In genomic region chr8:94439691-94440090, GRCm38 (mm10) we compare ENCODE assay signal across 24 mouse cellular contexts. TPM values are rescaled to one million over a fixed set of nuclear protein-coding genes. Genes with fewer than 3 reads are reported as not detected.
DNase-seq lines count a peak whose midpoint lies in the region; ATAC-seq and TF ChIP-seq lines count a peak whose summit lies in the region.
"Had no signal": no experiment of that assay in that cellular context is flagged by ENCODE, and none has a peak within 500 bp of the region (broad histone marks: within the 10 kb centered on the region; RNA-seq: fewer than 3 reads in every experiment).

No protein-coding gene starts in this region.

- no peak for TF ChIP-seq RAD21 in CH12.LX (IDR thresholded peaks at IDR 0.05; ENCODE audit: low read depth, low read length)

- ATAC-seq in CD4-positive, CD25-positive, alpha-beta regulatory T cell, adult 4 months: peak; percentile 16
- ATAC-seq in stomach, postnatal 0 days (ENCODE audit: low FRiP score, low TSS enrichment): no peak
- ATAC-seq: activated CD4-positive, CD25-positive, alpha-beta regulatory T cell, adult 4 months; Patski had no signal

- no peaks in the 10 kb centered on the region for H3K9me3 ChIP-seq in CH12.LX (replicated peaks; ENCODE audit: low read length)
- H3K9me3 ChIP-seq in stomach, postnatal 0 days (ENCODE audit: control insufficient read depth, low read length): no peaks in the 10 kb centered on the region
- H3K9me3 ChIP-seq: G1E had no signal

- peaks cover under 1 to 20% of the 10 kb centered on the region in 2 experiments for H3K36me3 ChIP-seq in CH12.LX (replicated peaks in 1 of 2; ENCODE audit: control insufficient read depth in 1 of 2, insufficient read depth in 1 of 2, low read length in 1 of 2)
- no peaks in the 10 kb centered on the region for H3K36me3 ChIP-seq in stomach, postnatal 0 days (ENCODE audit: control insufficient read depth, insufficient read depth, low read length)
- H3K36me3 ChIP-seq: G1E had no signal

- no peak for TF ChIP-seq POLR2A in CH12.LX (IDR thresholded peaks at IDR 0.05; ENCODE audit: low read depth, low read length)

- TF ChIP-seq EP300 in CH12.LX (IDR thresholded peaks at IDR 0.05; ENCODE audit: low read length): peak; percentile 58; the same call in 1 of the 2 replicates
- no peak for TF ChIP-seq EP300 in stomach, postnatal 0 days (optimal IDR thresholded peaks at IDR 0.05)

- no peak overlapping the region for H3K27ac ChIP-seq in CH12.LX (ENCODE audit: insufficient read depth, low read depth)
- H3K27ac ChIP-seq in stomach, postnatal 0 days (replicated peaks): no peak overlapping the region

- intact Hi-C loops in heart, postnatal 36 days (cut with DNase I): no loop called here

- in situ Hi-C loops in CH12.LX (cut with MboI; ENCODE audit: low pct_ligation_motif_present, low pct_unique_long_range_greater_than_20kb, low sequenced_read_pairs): no loop called here

- no peak overlapping the region for H3K9ac ChIP-seq in CH12.LX (ENCODE audit: insufficient read depth, low read depth)
- no peak overlapping the region for H3K9ac ChIP-seq in stomach, postnatal 0 days (ENCODE audit: low read length)

- H3K4me1 ChIP-seq in CH12.LX (ENCODE audit: control insufficient read depth in 1 of 2, insufficient read depth in 2 of 2): peaks cover 22 to 72% of the 10 kb centered on the region in 2 experiments
- H3K4me1 ChIP-seq in stomach, postnatal 0 days (replicated peaks; ENCODE audit: control insufficient read depth, insufficient read depth): no peaks in the 10 kb centered on the region

- H3K79me2 ChIP-seq in CH12.LX (replicated peaks; ENCODE audit: control insufficient read depth, extremely low read depth, insufficient read depth, poor library complexity, severe bottlenecking): peaks cover 87% of the 10 kb centered on the region

- DNase-seq in CH12.LX (ENCODE audit: extremely low read depth) (no peak), adipocyte (ENCODE audit: low spot score) (peak; percentile 15)
- DNase-seq in induced T-regulatory cell, adult 2 months (ENCODE audit: low read depth): peak; percentile 42
- no peak for DNase-seq in heart, postnatal 36 days
- DNase-seq in stomach, postnatal 0 days (ENCODE audit: low spot score): no peak
- DNase-seq in cerebellum, postnatal 36 days: no peak
- DNase-seq in urinary bladder, postnatal 25 days (ENCODE audit: low spot score): no peak
- DNase-seq: adrenal gland, adult 2 months; adrenal gland, adult 8-10 months; adrenal gland, postnatal 10 days; adrenal gland, postnatal 14 days; adrenal gland, postnatal 25 days; adrenal gland, postnatal 36 days; B cell, adult 2 months; cerebellum, adult 11 months; cerebellum, adult 11-12 months; cerebellum, adult 18-20 months; cerebellum, adult 2 months; cerebellum, adult 8-10 months had no signal

- H3K4me2 ChIP-seq in CH12.LX (ENCODE audit: insufficient read depth, low read depth, poor library complexity, severe bottlenecking): no peak overlapping the region
- H3K4me2 ChIP-seq in stomach, postnatal 0 days (replicated peaks; ENCODE audit: low read depth): no peak overlapping the region

- no peak for TF ChIP-seq CTCF in CH12.LX (conservative IDR thresholded peaks at IDR 0.05 in 1 of 2, IDR thresholded peaks at IDR 0.05 in 1 of 2; ENCODE audit: low read depth in 2 of 2, low read length in 2 of 2)
- TF ChIP-seq CTCF in stomach, postnatal 0 days (IDR thresholded peaks at IDR 0.05; ENCODE audit: low read depth): no peak

- dilution Hi-C loops in CH12.LX (cut with MboI; ENCODE audit: extremely low pct_ligation_motif_present, extremely low pct_unique_long_range_greater_than_20kb, low sequenced_read_pairs): no loop called here

- no peaks in the 10 kb centered on the region for H3K27me3 ChIP-seq in CH12.LX (replicated peaks)
- no peaks in the 10 kb centered on the region for H3K27me3 ChIP-seq in stomach, postnatal 0 days (ENCODE audit: control insufficient read depth, insufficient read depth, low read length)

- no peak overlapping the region for H3K4me3 ChIP-seq in CH12.LX (replicated peaks in 1 of 3; ENCODE audit: low read depth in 2 of 3, low read length in 2 of 3, poor library complexity in 1 of 3)
- no peak overlapping the region for H3K4me3 ChIP-seq in stomach, postnatal 0 days (ENCODE audit: low read depth, low read length)

TF ChIP-seq in CH12.LX, 34 proteins besides CTCF, POLR2A, EP300 and RAD21:
- no peak for TF ChIP-seq CHD1 (IDR thresholded peaks at IDR 0.05; ENCODE audit: low read depth, low read length)
- TF ChIP-seq JUN (IDR thresholded peaks at IDR 0.05; ENCODE audit: insufficient read depth, low read depth, low read length): 0 out of 2 replicates have a peak, but pooled peaks have one; percentile 24
- TF ChIP-seq JUND (conservative IDR thresholded peaks at IDR 0.05; ENCODE audit: low read depth, low read length): peak; percentile 72
- TF ChIP-seq ZNF384 (IDR thresholded peaks at IDR 0.05; ENCODE audit: low read depth, low read length): peak; percentile 91
- 0 out of 2 replicates have a peak, but pooled peaks have one; percentile 13 for TF ChIP-seq ETS1 (conservative IDR thresholded peaks at IDR 0.05; ENCODE audit: low read depth, low read length)

RNA-seq across cellular contexts. Expression of gene Nlrc5, which starts 5.5 kb away (rescaled TPM):
- 100 to 1,000 TPM; 186 to 214 TPM for polyA plus RNA-seq in CD4-positive, CD25-positive, alpha-beta regulatory T cell, adult 4 months (2017; shearing (Covaris generic))
- total RNA-seq in CH12.LX (2012; rRNA removed) (58.6 and 73.0 TPM in 2 replicates), CH12.LX (2014; rRNA removed) (58.1 and 60.2 TPM in 2 replicates)
- 72.5 and 75.2 TPM in 2 replicates for polyA plus RNA-seq in CH12.LX (2012; ENCODE audit: insufficient read length, low read depth)
- 1 to 10 TPM; 1.2 to 2.0 TPM for total RNA-seq in heart, postnatal 36 days (2021)
- polyA plus RNA-seq in stomach, postnatal 0 days (2015; fragmentation: Nextera tagmentation; extraction: Ambion mirVana): 0.44 and 0.62 TPM in 2 replicates
- total RNA-seq: MEL had no signal

RNA-seq across cellular contexts. Expression of gene Herpud1, which starts 53.5 kb away (rescaled TPM):
- polyA plus RNA-seq in CD4-positive, CD25-positive, alpha-beta regulatory T cell, adult 4 months (2017; shearing (Covaris generic)): 100 to 1,000 TPM; 177 to 183 TPM
- total RNA-seq in CH12.LX (2012; rRNA removed): 172 and 206 TPM in 2 replicates
- total RNA-seq in CH12.LX (2014; rRNA removed): 243 and 257 TPM in 2 replicates
- polyA plus RNA-seq in CH12.LX (2012; ENCODE audit: insufficient read length, low read depth): 116 and 124 TPM in 2 replicates
- 100 to 1,000 TPM; 281 to 377 TPM for total RNA-seq in heart, postnatal 36 days (2021)
- 224 and 255 TPM in 2 replicates for polyA plus RNA-seq in stomach, postnatal 0 days (2015; fragmentation: Nextera tagmentation; extraction: Ambion mirVana)

Comparison
In these comparisons a context has a peak if more than half of its experiments do, and no peak if none do; other contexts are left out.
1. DNase-seq: peak in adipocyte (single experiment) and induced T-regulatory cell, adult 2 months (single experiment); none in CH12.LX (single experiment), heart, postnatal 36 days (0 of 2), stomach, postnatal 0 days (single experiment), cerebellum, postnatal 36 days (0 of 2) and urinary bladder, postnatal 25 days (single experiment).
2. RNA of gene Nlrc5, which starts 5.5 kb away (polyA plus RNA-seq): 186 to 214 TPM in CD4-positive, CD25-positive, alpha-beta regulatory T cell, adult 4 months and 72.5 to 75.2 TPM in CH12.LX; 0.44 to 0.62 TPM in stomach, postnatal 0 days; every median in the first group is over 10 times any median in the second.